Mouse (Mus musculus): Measurements from ENCODE around the gene Otulin.
A peak's percentile ranks its signal among the peaks of the same experiment; 100 is the strongest.

The Otulin gene

DNA sequence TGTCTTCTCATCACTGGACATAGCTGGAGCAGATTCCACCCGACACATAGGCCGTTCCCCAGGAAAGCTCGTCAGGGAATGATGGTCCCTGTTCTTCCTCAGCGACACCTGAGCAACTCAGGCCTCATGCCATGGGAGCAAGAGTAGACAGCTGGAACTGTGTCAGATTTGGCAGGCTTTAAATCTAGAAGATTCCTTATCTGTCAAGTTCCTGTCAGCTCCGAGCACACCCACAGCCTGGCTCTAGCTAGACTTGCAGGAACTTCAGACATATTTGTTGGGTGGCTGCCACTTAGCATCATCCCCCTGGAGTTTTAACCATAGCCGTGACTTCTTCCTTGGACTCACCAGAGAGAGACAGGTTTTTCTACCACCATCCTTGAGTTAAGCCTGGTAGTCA, 82.4 kb downstream of the Otulin start:
- DNase-seq: no peak

DNA sequence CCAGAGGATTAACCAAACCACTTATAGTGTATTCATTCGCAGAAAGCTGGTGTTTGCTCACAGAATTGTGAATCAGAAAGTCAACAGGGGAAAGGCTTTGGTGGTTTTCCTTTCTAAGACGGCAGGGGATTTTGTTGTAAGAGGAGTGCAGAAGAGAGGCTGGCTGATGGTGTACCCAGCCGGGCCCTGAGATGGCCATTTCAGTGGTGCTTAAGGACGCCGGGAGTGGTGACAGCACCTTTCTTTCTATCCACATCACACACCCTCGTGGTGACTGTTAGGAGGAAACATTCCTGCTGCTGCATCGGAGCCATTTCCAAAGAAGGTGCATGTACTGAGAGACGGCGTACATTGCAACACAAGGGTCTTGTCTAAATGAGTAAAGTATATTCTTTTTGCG, 85.3 kb downstream of the Otulin start:
- DNase-seq: no peak

DNA sequence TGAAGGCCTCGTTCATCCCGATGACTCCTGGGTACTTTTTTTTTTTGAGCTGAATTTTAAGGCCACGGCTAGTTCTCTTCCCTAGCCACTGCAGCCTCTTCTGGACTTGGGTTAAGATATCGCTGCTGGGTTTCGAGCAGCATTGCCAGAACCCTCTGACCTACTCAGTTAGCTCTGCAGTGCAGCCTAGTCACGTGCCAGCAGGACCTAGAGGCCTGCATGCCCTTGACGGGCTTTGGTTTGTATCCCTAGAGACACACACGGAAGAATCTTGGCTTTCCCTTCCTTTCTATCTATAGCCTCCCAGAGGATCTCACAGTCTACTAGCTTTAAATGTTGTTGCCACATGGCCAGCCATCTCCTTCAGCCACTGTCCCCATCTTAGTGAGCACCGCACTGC, 90.7 kb downstream of the Otulin start:
- DNase-seq: no peak

DNA sequence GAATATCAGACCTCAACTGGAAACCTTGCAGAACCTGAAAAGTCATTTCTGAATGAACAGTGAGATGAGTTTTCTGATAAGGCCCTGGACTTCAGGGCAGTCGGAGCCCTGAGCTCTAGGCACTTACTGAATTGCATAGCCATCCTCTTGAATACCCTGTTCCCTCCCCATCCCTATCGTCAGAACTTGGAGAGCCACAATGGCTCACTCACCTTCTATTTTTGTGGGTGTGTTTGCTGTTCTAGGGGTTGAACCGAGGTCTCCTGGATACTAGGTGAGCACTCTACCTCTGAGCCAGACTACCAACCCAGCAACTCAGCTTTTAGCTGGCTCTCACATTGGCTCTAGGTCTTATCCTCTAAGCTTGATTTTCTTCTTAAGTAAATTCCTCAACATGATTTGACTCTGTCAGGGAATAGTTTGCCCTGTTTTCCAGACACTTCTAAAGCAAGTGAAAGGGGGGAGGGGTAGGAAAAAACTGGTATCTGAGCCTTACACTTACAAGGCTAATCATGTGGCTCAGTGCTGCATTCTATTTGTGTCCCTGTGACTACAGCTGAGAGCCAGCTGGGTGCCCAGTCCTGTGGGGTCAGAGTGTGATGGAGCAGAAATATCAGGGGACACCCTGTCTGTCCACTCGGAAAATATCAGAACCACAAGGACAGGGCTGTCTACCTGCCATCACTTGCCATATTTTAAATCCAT, 92.8 kb downstream of the Otulin start:
- no peak for DNase-seq

DNA sequence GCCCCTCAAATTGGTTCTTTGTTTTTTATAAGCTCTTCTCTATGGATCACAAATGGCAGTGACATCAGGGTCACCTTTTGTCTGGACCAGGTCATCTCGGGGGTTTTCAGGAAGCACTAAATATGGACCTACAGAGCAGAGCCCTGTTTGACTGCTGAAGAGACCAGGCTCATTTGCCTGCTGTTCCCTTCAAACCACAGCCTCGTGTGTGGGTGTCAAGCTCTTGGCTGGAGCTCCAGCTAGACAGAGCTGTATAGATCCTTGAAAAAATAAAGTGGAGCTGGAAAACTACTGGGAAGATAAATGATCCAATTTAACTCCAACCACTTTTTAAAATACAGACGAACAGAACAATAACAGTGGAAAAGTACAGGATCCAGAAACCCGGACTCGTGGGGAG, 93.7 kb downstream of the Otulin start:
- DNase-seq: no peak

DNA sequence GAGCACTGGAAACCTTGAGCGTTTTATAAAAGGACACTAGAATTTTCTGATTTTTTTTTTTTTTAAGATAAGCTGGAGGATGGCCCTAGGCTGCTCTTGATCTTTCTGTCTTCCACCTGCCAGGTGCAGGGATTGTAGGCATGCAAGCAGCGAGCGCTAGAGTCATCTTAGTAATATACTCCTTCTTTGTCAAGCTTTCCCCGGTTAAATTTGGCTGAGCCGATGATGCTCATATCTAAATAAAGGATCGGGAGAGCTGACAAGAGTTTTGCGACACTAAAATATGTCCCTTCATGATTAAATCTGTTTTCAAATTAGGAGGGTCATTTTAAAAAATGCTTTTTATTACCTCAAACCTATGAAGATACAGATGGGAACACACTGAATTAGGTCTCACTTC, 94.3 kb downstream of the Otulin start:
- no peak for DNase-seq

DNA sequence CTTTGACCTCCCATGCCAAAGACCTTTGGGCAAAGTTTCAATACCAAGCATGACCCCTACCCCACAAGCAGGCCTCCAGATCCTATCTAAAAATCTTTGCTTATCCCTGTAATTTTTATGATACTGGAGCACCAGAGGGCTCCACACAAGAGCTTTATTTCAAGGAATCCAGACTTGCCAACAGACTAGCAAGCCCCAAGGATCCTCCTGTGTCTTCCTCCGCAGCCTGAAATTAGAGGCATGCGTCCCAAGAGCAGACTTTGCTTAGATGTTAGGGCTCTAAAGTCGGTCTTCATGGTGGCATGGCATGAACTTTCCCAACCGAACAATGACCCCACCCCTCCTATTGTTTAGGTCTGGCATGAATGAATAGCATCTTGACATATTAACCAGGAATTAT, 94.8 kb downstream of the Otulin start:
- no peak for DNase-seq

DNA sequence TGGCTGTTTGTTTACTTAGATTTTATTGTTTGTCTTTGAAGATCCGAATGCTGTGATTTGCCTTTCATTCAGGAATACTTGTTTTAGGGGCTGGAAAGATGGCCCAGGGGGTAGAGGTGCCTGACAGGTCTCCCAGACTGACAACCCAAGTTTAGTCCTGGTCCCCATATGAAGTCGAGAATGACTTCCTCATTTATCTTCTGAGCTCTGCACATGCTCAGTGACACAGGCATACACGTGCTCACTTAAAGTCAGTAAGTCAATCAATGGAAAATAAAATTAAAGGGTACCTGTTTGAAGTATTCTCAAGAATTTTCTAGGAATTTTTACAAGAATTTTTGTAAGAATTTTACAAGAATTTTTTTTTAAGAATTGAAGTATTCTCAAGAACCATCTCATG, 97.5 kb downstream of the Otulin start:
- DNase-seq: no peak

DNA sequence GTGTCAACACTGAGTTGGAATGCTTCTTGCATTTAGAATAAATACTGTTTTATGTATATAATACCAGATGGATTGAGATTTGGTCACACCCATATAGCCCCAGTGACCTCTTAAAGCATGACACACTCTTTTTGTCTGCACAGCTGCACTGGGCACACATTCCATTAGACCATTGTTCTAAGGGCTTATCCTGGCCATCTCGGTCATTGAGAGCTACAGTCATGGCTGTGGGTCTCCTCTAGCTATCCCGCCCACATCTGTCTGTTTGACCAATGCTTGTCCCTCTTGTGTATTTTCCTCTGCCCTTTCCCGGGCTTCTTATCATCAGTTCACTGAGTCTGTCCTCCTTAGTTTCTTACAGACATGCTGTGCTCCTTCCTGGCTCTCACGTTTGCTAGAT, 100.5 kb downstream of the Otulin start:
- no peak for DNase-seq

DNA sequence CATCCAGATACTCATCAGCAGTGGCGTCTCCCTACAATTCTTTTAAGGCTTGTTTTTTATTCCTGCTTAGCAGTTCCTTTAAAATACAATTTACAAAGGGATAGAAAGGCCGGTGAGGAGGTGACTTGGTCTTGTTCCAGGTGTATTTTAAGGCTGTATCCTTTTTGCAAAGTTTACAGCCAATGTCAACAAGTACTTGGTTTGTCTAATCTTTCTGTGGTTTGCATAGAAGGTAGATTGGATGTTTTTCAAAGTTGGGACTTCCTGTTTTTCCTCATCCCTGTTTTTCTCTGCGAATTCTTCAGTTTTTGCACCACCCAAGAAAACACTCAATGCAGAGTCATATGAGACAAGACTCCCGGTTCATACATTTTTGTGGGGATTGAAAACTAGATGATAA, 101.6 kb downstream of the Otulin start:
- no peak for DNase-seq

DNA sequence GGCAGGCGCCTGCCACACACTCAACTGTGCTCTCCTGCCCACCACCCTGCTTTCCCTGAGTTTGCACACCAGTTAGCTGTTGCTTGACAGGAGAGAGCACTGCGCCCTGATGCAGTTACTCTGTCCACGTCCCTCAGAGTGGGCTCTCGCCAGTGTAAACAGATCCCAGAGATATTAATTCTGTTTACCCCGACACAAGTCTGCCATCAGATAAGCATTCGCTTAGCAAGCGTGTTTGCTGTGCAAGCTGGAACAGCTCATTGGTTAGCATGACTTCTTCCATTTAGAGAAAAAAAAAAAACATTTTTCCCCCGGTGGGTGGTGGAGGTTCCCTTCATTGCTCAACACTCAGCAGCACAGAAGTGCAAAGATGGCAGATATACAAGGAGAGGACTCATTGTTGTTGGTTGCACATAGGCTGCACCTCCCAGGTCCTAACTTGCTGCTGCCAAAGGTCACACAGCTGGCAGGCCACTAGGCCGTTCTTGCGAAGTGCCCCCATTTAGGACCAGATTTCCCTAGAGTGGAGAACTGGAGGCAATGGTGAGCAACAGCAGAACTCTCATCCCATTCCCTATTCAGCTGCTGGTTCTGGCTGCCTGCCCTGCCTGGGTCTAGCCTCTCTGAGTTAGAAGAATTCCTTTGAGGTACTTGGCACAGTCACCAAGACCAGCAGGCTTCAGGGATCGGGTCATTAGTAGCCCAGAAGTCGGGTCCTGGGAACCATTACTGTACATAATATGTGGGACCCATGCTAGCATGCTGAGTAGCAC, 105.1 kb downstream of the Otulin start:
- DNase-seq: no peak

DNA sequence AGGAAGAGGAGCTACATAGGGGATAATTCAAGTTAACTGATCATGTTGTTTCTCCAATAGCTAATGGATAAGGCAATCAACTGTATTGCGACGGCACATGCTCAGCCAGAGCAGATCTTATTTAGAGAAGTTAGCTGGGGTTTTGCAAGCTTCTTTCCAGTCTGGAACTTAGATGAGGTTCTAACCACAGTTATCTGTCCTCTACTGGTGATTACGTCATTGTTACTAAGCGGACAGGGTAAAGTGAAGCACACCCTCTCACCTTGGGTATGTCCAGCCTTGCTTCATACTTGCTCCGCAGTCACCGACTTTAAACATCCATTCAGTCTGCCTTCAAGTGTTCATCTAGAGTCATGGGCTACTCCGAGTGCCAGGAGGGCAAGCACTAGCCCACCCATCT, 110.6 kb downstream of the Otulin start:
- DNase-seq: no peak

DNA sequence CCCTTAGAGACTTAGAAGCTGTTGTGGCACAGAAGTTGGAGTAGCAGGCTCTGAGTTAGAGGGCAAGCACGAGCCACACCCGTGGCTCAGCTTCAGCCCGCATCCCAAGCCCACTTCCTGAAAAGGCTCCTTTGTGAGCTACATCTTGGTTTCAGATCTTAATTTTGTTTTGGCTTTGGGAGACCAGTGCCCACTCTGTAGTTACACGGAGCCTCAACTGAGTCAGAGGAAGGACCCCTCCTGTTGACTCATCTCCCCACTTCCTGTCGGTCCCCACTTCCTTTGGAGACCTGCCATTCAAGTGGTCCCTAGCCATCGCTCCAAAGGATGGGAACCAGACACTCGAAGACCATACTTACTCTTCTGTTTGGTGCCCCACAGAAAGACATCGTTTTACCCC, 112.5 kb downstream of the Otulin start:
- DNase-seq: no peak

DNA sequence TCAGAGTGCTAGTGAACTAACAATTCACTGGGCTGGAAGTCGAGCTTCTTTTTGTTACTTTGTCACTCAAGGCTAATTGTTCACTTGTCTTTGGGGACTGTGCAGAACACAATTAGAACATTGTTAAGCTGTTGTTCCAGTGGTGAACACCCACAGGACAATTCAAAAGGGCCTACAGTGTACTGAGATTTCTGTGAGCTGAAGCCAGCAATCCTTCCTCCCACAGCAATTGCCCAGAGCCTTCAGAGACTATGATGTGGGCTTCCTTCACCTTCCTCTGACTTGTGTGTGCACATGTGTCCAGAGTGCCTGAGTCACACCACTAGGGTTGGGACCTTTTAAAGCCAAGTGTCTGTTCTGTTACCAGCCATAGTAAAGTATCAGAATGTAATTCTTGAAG, 113.6 kb downstream of the Otulin start:
- DNase-seq: no peak

DNA sequence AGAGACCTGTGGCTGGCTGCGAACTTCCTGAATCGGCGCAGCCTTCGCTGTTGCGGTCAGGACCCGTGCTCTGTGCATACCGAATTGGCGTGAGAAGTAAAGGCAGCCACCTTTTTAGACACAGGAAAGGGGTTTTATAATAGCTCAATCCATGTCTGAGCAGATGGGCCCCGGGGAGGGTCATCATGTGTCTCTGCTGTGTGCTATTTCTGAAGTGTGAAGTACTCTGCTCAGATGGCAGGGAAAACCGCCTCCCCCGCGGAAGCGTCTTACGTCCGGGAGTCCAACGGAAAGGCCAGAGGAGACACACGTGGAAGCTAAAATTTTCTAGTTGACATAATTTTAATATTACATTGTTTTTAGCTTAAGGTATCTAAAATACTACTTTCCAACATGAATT, 121.5 kb downstream of the Otulin start:
- peak; percentile 58 for DNase-seq

DNA sequence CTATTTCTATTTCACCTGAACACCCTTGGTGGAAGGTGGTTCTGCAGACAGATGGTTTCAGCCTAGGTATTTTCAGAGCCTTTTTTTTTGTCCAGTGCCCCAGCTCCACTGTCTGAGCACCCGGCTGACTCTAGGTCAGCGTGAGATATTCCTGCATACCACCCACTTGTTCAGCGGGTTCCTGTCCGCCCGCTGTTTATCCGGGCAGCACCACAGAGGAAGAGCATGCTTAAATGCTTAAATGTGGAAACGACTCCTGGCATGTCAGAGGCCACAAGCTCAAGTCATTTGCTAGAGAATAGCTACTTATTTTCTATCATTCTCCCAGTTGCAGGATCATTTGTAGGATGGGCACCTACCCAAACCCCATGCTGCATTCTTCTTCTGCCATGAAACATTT, 122.3 kb downstream of the Otulin start:
- no peak for DNase-seq

DNA sequence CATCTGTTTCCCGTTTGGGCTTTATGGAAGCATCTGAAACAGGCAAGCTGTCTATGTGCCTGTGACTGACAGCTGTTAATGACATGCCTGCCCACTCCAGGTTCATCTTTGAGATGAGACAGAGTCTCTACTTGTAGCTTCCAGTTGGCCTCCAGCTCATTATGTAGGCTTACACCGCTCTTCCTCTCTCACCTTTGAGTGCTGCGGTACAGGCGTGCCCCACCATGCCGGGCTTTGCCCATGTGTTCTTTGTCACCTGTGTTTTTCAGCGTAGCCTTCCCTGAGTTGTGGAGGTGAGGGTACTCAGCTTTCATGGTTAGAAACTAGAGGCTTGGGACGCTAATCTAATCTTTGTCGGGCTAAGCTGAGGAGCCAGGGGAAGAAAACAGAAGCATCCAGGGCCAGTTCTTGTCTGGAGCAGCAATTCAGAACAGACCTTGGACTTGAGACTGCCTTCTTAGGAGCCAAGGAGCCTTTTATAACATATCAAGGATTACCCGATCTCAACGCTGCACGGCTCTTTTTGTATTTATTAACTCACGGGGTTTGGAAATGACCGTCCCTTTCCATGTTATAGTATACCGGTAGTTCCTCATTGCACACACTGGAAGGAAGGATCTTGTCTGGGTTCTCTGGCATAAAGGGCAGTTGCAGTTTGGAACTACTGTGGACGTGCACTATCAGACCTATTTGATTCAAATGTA, 123.4 kb downstream of the Otulin start:
- no peak for DNase-seq

DNA sequence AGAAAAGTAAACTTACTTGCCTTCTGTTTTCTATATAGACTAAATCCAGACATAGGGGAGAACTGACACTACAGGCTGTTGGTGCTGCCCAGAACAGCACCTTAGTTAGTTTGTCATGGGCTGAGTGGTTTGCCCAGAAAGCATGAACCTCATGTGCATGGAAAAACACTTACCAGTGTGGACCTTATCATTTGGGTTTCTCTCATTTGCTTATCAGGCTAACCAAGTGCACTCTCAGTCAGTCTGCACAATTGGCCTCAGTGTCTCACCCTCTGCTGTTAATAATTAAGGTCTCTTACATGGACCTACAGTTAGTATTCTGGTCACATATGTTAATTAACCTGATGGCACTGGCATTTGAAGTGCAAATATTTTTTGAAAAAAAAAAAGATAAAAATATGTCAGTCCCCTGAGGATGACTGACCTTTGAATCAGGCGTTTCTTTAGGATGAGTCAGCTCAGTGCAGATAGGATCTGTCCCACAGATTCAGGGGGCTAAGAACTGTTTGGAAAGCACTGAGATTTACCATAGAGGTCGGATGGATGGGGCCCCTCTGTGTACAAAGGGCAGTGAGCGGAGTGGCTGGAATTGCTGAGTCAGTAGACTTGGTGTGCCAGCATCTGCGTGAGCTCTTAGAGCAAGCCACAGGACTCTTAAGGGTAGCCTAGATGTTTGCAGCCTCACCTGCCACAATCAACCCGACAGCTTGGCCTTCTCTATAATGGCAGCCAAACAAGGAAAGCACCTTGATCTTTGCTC, 124.2 kb downstream of the Otulin start:
- DNase-seq: no peak

DNA sequence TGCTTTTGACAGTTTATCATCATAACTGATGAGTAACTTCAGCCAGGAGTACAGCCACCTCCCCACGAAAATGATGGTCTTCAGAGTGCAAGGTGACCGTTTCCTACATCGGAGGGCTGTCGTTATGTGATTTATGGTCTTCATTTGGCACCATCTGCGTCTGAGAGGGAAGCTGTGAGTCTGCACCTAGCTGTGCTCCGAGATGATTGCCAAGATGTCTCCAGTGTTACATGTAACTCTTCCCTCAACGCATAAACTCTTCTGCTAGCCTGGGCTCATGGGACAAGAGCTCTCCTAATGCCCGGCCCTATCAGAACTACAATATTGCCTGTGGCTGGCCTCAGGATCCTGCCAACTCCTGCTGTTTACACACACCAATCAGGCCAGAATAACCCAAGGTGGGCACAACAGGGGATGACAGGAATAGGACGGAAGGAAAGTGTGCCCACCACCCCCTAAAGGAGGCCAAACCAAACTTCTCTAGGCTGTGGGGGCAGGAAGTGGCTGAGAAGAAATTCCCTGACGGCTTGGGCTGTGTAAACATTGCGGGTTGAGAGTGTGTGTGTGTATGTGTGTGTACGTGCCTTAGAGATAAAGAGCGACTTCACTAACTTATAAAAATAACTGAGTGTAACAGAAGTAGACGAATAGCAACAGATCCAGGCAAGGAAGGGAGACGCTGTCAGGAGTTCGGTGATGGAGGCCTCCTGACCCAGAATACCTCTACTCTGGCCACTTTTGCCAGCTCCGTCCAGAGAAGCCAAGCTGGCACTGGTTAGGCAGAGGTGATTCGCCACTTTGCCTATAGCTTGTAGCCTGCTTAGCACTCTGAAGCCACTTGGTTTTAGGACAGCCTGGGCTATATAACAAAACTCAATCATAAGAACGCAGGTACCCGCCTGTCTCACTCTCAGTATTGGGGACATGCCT, 126.4 kb downstream of the Otulin start:
- no peak for DNase-seq

DNA sequence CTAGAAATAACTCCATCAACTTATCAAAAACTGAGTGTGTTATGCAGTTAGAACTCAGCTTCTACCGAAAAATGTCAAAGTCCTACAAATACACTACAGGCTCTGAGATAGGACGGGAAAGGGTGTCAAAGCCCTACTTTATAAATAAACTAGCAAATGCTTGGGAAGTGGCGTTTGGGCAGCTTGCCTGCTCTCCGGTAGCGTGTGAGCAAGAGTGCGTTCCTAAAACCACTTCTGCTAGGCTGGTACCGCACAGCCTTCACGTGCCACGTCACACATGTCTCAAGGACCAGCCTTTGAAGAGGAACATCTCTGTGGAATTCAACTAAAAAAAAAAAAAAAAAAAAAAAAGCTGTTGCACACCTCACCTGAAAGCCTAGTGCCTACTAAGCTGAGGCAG, 127.3 kb downstream of the Otulin start:
- DNase-seq: no peak

DNA sequence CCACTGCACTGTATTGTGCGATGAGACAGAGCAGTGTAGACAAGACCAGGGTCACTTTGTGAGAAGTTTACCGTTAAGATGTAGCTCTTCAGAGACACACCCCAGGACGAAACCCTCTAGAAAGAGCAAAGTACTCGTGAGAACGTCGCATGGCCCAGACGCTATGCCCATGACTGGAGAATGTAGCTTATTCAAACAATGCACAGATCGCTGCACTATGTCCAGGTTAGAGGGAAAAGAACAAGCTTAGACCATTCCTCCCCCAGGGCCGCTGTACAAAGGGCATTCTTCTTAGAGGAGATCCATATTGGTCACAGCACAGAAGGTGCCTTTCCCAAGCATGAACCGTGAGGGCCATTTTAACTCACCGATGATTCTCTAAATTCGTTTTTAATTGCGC, 128.2 kb downstream of the Otulin start:
- DNase-seq: no peak

DNA sequence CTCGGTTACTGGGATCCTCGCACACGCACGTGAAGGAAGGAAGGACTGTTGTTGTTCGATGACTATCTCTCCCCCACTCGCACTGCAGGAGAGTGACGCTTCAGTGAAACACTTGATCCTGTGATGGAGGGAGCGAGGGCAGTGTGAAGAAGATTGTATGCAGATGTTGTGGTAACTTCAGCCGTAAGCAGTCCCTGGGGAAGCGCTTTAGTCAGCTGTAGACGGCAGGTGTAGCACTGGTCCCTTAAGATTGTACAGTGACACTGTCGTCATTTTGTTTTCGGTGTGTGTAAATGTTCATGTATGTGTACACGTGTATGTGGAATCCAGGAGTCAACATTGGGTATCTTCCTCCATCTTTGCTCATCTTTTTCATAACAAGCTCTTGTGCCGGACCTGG, 130.1 kb downstream of the Otulin start:
- no peak for DNase-seq

Data from cerebellum, adult 8-10 months (tissue).